Mouse (Mus musculus): Measurements from ENCODE around the gene Lrrc46. TPM values are rescaled to one million over a fixed set of nuclear protein-coding genes. Genes with fewer than 3 reads are reported as not detected.

Gene Lrrc46
- polyA plus RNA-seq, 1 experiment from 2014 or later: 2.7 TPM

- DNase-seq (ENCODE audit: low spot score, missing footprints): no peak
- 79% methylated on average over 5 of the region's 5 CpGs for WGBS
- no peak overlapping the region for H3K4me2 ChIP-seq
- peaks cover 5% of the 10 kb centered on the region; the same call in 1 of the 2 replicates for H3K4me1 ChIP-seq (ENCODE audit: control insufficient read depth, insufficient read depth, low read length)
- no peaks in the 10 kb centered on the region for H3K27me3 ChIP-seq (ENCODE audit: control insufficient read depth, insufficient read depth, low read length)
- H3K4me3 ChIP-seq (ENCODE audit: low read depth, low read length): no peak overlapping the region
- no peak overlapping the region for H3K9ac ChIP-seq (ENCODE audit: low read length)
- ATAC-seq (ENCODE audit: low FRiP score): no peak
- no peak overlapping the region for H3K27ac ChIP-seq (ENCODE audit: low read depth, low read length)
- H3K9me3 ChIP-seq (ENCODE audit: control insufficient read depth, low read length): no peaks in the 10 kb centered on the region
- no peaks in the 10 kb centered on the region for H3K36me3 ChIP-seq (ENCODE audit: control insufficient read depth, insufficient read depth, low read length)
These were observed 5.1 kb downstream of the Lrrc46 start for GRCm38 (mm10) chr11:97036141-97036540.

GRCm38 (mm10) chr11:97033781-97034180 lies 7.4 kb downstream of the Lrrc46 start:
- Histone ChIP-seq H3K9ac (ENCODE audit: low read length) (no peak overlapping the region), H3K4me1 (ENCODE audit: control insufficient read depth, insufficient read depth, low read length) (peaks cover 8% of the 10 kb centered on the region), H3K27me3 (ENCODE audit: control insufficient read depth, insufficient read depth, low read length) (no peaks in the 10 kb centered on the region), H3K27ac (ENCODE audit: low read depth, low read length) (no peak overlapping the region; the same call in 1 of the 2 replicates), H3K36me3 (ENCODE audit: control insufficient read depth, insufficient read depth, low read length) (no peaks in the 10 kb centered on the region), H3K4me2 (no peak overlapping the region), H3K4me3 (ENCODE audit: low read depth, low read length) (no peak overlapping the region), H3K9me3 (ENCODE audit: control insufficient read depth, low read length) (no peaks in the 10 kb centered on the region)
- 83% methylated on average over 4 of the region's 4 CpGs for WGBS
- ATAC-seq (ENCODE audit: low FRiP score) (no peak), DNase-seq (ENCODE audit: low spot score, missing footprints) (no peak)

GRCm38 (mm10) chr11:97032499-97032898 lies 8.7 kb downstream of the Lrrc46 start:
- peaks cover 8% of the 10 kb centered on the region for H3K4me1 ChIP-seq (ENCODE audit: control insufficient read depth, insufficient read depth, low read length)
- H3K9ac ChIP-seq (ENCODE audit: low read length): no peak overlapping the region
- DNase-seq (ENCODE audit: low spot score, missing footprints) (no peak), ATAC-seq (ENCODE audit: low FRiP score) (no peak)
- H3K4me3 ChIP-seq (ENCODE audit: low read depth, low read length): no peak overlapping the region
- H3K36me3 ChIP-seq (ENCODE audit: control insufficient read depth, insufficient read depth, low read length): no peaks in the 10 kb centered on the region
- H3K4me2 ChIP-seq: no peak overlapping the region
- WGBS: 90% methylated on average over 4 of the region's 4 CpGs
- H3K27me3 ChIP-seq (ENCODE audit: control insufficient read depth, insufficient read depth, low read length): no peaks in the 10 kb centered on the region
- no peak overlapping the region for H3K27ac ChIP-seq (ENCODE audit: low read depth, low read length)
- no peaks in the 10 kb centered on the region for H3K9me3 ChIP-seq (ENCODE audit: control insufficient read depth, low read length)

- Histone ChIP-seq H3K4me2 (no peak overlapping the region), H3K4me3 (ENCODE audit: low read depth, low read length) (no peak overlapping the region), H3K4me1 (ENCODE audit: control insufficient read depth, insufficient read depth, low read length) (peaks cover 8% of the 10 kb centered on the region), H3K27ac (ENCODE audit: low read depth, low read length) (no peak overlapping the region), H3K9ac (ENCODE audit: low read length) (no peak overlapping the region), H3K9me3 (ENCODE audit: control insufficient read depth, low read length) (no peaks in the 10 kb centered on the region), H3K36me3 (ENCODE audit: control insufficient read depth, insufficient read depth, low read length) (no peaks in the 10 kb centered on the region), H3K27me3 (ENCODE audit: control insufficient read depth, insufficient read depth, low read length) (no peaks in the 10 kb centered on the region)
- DNase-seq (ENCODE audit: low spot score, missing footprints) (no peak), ATAC-seq (ENCODE audit: low FRiP score) (no peak)
- WGBS: 90% methylated on average over 12 of the region's 12 CpGs
These were observed 9.2 kb downstream of the Lrrc46 start for GRCm38 (mm10) chr11:97031977-97032376.

- ATAC-seq (ENCODE audit: low FRiP score): no peak
- H3K36me3 ChIP-seq (ENCODE audit: control insufficient read depth, insufficient read depth, low read length): no peaks in the 10 kb centered on the region
- peak overlapping the region; percentile 61 for H3K4me3 ChIP-seq (ENCODE audit: low read depth, low read length)
- H3K9ac ChIP-seq (ENCODE audit: low read length): peak overlapping the region; percentile 86
- DNase-seq (ENCODE audit: low spot score, missing footprints): no peak
- H3K27me3 ChIP-seq (ENCODE audit: control insufficient read depth, insufficient read depth, low read length): no peaks in the 10 kb centered on the region
- H3K4me1 ChIP-seq (ENCODE audit: control insufficient read depth, insufficient read depth, low read length): peaks cover 13% of the 10 kb centered on the region
- H3K27ac ChIP-seq (ENCODE audit: low read depth, low read length): no peak overlapping the region
- WGBS: 21% methylated on average over 15 of the region's 15 CpGs
- H3K4me2 ChIP-seq: peak overlapping the region; percentile 68
- H3K9me3 ChIP-seq (ENCODE audit: control insufficient read depth, low read length): no peaks in the 10 kb centered on the region
These were observed 10.8 kb downstream of the Lrrc46 start for GRCm38 (mm10) chr11:97030426-97030825.

- peak within 1 kb of the TSS; percentile 40; the same call in 1 of the 2 replicates for H3K27ac ChIP-seq (ENCODE audit: low read depth, low read length)
- no peaks in the 10 kb centered on the region for H3K36me3 ChIP-seq (ENCODE audit: control insufficient read depth, insufficient read depth, low read length)
- 2% methylated on average over 25 of the region's 25 CpGs for WGBS
- DNase-seq (ENCODE audit: low spot score, missing footprints): peak; percentile 99
- ATAC-seq (ENCODE audit: low FRiP score): peak; percentile 69; the same call in 1 of the 2 replicates
- H3K27me3 ChIP-seq (ENCODE audit: control insufficient read depth, insufficient read depth, low read length): peaks cover 2% of the 10 kb centered on the region
- H3K9me3 ChIP-seq (ENCODE audit: control insufficient read depth, low read length): no peaks in the 10 kb centered on the region
- peak within 1 kb of the TSS; percentile 61 for H3K4me3 ChIP-seq (ENCODE audit: low read depth, low read length)
- H3K4me2 ChIP-seq: peak within 1 kb of the TSS; percentile 68
- peaks cover 19% of the 10 kb centered on the region for H3K4me1 ChIP-seq (ENCODE audit: control insufficient read depth, insufficient read depth, low read length)
- H3K9ac ChIP-seq (ENCODE audit: low read length): peak within 1 kb of the TSS; percentile 86
These were observed 11.4 kb downstream of the Lrrc46 start, which contains the start of gene Scrn2 for GRCm38 (mm10) chr11:97029686-97030417. Gene Scrn2 (plus strand): TSS chr11:97029938.

GRCm38 (mm10) chr11:97025721-97026344 lies 15.4 kb downstream of the Lrrc46 start:
- DNase-seq (ENCODE audit: low spot score, missing footprints) (peak; percentile 99), ATAC-seq (ENCODE audit: low FRiP score) (peak; percentile 60)
- Histone ChIP-seq H3K27ac (ENCODE audit: low read depth, low read length) (peak overlapping the region; percentile 68), H3K4me1 (ENCODE audit: control insufficient read depth, insufficient read depth, low read length) (peaks cover 28% of the 10 kb centered on the region), H3K27me3 (ENCODE audit: control insufficient read depth, insufficient read depth, low read length) (peaks cover 42% of the 10 kb centered on the region), H3K9me3 (ENCODE audit: control insufficient read depth, low read length) (no peaks in the 10 kb centered on the region), H3K36me3 (ENCODE audit: control insufficient read depth, insufficient read depth, low read length) (no peaks in the 10 kb centered on the region), H3K4me2 (peak overlapping the region; percentile 45), H3K4me3 (ENCODE audit: low read depth, low read length) (peak overlapping the region; percentile 8; the same call in 1 of the 2 replicates), H3K9ac (ENCODE audit: low read length) (peak overlapping the region; percentile 39)
- WGBS: under 1% methylated on average over 17 of the region's 17 CpGs

GRCm38 (mm10) chr11:97024977-97025376 lies 16.2 kb downstream of the Lrrc46 start:
- peak; percentile 87 for DNase-seq (ENCODE audit: low spot score, missing footprints)
- Histone ChIP-seq H3K4me3 (ENCODE audit: low read depth, low read length) (no peak overlapping the region), H3K9ac (ENCODE audit: low read length) (no peak overlapping the region), H3K36me3 (ENCODE audit: control insufficient read depth, insufficient read depth, low read length) (no peaks in the 10 kb centered on the region), H3K9me3 (ENCODE audit: control insufficient read depth, low read length) (no peaks in the 10 kb centered on the region), H3K4me1 (ENCODE audit: control insufficient read depth, insufficient read depth, low read length) (peaks cover 20% of the 10 kb centered on the region), H3K27me3 (ENCODE audit: control insufficient read depth, insufficient read depth, low read length) (peaks cover 50% of the 10 kb centered on the region), H3K4me2 (no peak overlapping the region), H3K27ac (ENCODE audit: low read depth, low read length) (no peak overlapping the region)
- WGBS: 9% methylated on average over 10 of the region's 10 CpGs
- no peak for ATAC-seq (ENCODE audit: low FRiP score)

GRCm38 (mm10) chr11:97021873-97022484 lies 19.2 kb downstream of the Lrrc46 start:
- peak overlapping the region; percentile 72 for H3K4me2 ChIP-seq
- H3K27me3 ChIP-seq (ENCODE audit: control insufficient read depth, insufficient read depth, low read length): peaks cover 77% of the 10 kb centered on the region
- H3K36me3 ChIP-seq (ENCODE audit: control insufficient read depth, insufficient read depth, low read length): no peaks in the 10 kb centered on the region
- no peak overlapping the region for H3K27ac ChIP-seq (ENCODE audit: low read depth, low read length)
- WGBS: under 1% methylated on average over 50 of the region's 50 CpGs
- ATAC-seq (ENCODE audit: low FRiP score) (peak; percentile 60), DNase-seq (ENCODE audit: low spot score, missing footprints) (peak; percentile 98)
- H3K9me3 ChIP-seq (ENCODE audit: control insufficient read depth, low read length): no peaks in the 10 kb centered on the region
- peak overlapping the region; percentile 41 for H3K4me3 ChIP-seq (ENCODE audit: low read depth, low read length)
- peak overlapping the region; percentile 53 for H3K9ac ChIP-seq (ENCODE audit: low read length)
- peaks cover 25% of the 10 kb centered on the region for H3K4me1 ChIP-seq (ENCODE audit: control insufficient read depth, insufficient read depth, low read length)

Measured in midbrain, embryonic 11.5 days (tissue).